Mouse (Mus musculus): Measurements from ENCODE around the gene Numb.
A peak's percentile ranks its signal among the peaks of the same experiment; 100 is the strongest.
"Not testable (repeated sequence)": the region's sequence is repeated elsewhere in the genome, so short reads cannot be mapped to it uniquely, and the experiment has no call there.

Gene Numb

GRCm38 (mm10) chr12:83921535-83922381, at the start of gene Numb:
Gene Numb (minus strand): TSS chr12:83921934.
- peak; percentile 99 for DNase-seq (ENCODE audit: low read depth, low spot score)

GRCm38 (mm10) chr12:83965235-83965634, 43.5 kb upstream of the Numb start:
- DNase-seq (ENCODE audit: low read depth, low spot score), result no peak

DNA sequence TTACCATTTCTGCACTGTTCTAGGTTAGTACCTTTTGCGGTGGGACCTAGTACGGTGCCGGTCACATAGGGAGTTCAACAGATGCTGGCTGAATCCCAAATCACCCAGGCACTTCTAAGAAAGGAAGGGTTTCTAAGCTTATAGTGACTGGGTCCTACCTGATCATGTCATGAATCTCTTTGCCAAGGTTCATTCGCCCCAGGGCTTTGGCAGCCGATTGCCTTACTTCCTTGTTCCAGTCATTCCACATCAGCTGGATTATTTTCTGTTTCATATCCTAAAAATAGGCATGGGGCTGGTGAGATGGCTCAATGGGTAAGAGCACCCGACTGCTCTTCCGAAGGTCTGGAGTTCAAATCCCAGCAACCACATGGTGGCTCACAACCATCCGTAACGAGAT, 36.5 kb upstream of the Numb start:
- no peak for DNase-seq (ENCODE audit: low read depth, low spot score)

DNA sequence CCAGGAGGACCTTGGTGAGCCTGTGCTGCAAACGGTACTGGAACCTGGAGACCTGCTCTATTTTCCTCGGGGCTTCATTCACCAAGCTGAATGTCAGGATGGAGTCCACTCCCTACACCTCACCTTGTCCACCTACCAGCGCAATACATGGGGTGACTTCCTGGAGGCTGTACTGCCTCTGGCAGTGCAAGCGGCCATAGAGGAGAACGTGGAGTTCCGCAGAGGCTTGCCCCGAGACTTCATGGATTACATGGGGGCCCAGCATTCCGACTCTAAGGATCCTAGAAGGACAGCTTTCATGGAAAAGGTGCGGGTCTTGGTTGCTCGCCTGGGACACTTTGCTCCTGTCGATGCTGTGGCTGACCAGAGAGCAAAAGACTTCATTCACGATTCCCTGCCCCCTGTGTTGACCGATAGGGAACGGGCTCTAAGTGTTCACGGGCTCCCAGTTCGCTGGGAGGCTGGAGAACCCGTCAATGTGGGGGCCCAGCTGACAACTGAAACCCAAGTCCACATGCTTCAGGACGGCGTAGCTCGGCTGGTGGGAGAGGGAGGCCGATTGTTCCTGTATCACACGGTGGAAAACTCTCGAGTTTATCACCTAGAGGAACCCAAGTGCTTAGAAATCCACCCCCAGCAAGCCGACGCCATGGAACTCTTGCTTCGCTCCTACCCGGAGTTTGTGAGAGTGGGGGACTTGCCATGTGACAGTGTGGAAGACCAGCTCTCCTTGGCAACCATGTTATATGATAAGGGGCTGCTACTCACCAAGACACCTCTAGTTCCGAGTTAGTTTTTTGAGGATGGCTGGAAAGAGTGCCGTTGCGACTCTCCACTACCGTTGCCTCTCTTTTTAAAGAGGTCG, 30.2 kb upstream of the Numb start:
- no peak for DNase-seq (ENCODE audit: low read depth, low spot score)

- DNase-seq (ENCODE audit: low read depth, low spot score), result peak; percentile 67
These were observed 29.3 kb upstream of the Numb start for GRCm38 (mm10) chr12:83950840-83951701.

GRCm38 (mm10) chr12:83950493-83950839, 28.7 kb upstream of the Numb start, which contains the start of gene Riox1:
Gene Riox1 (plus strand): TSS chr12:83950608.
- DNase-seq (ENCODE audit: low read depth, low spot score), result peak; percentile 88

DNA sequence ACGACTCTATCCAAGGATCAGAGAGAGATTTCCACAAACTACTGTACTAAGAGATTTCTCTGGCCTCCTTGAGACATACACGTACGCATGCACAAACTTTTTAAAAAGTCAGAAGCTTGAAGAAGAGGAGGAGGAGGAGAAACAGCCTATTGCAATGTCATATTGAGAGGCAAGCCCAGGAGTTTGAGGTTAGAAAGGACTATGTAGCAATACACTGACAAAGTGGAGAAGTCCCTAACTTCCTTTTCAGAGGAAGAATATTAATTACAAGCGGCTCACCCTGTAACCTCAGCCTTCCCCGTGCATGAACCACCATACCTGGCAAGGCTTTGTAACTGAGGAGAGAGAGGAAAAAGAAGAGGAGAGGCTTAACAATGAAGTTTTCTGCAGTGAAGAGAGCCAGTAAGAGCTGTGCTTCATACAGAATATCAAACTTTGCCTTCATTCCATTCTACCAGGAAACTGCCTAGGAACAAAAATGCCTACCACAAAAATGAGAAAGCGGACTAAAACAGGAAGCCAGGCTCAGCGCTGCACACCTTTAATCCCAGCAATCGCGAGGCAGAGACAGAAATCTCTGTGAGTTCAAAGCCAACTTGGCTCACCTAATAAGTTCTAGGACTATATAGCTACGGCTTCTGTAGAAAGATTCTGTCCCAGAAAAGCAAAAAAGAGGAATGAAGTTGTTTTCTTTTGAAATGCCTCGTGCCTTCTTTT, 28.2 kb upstream of the Numb start:
- no peak for DNase-seq (ENCODE audit: low read depth, low spot score)

- DNase-seq (ENCODE audit: low read depth, low spot score), result peak; percentile 57
These were observed 27.3 kb upstream of the Numb start for GRCm38 (mm10) chr12:83949043-83949442.

- DNase-seq (ENCODE audit: low read depth, low spot score), result no peak
These were observed 25.6 kb upstream of the Numb start for GRCm38 (mm10) chr12:83947260-83947811.

DNA sequence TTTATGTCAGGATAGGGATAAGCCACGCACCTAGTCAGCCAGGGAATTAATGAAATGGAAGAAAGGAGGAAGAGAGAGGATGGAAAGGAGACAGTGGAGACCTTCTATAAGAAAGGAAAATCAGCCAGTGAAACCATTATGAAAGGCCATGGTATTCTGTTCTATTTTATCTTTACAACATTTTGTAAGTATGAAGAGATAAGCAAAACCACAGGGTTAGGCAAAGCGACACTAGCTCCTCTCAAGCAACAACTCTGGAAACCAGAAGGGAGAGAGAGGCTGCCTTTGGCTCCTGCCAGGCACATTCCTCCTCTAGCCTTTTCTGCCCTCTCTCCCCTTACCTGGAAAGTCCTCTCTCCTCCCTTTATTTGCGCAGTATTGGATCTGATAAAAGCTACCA, 20.2 kb upstream of the Numb start:
- no peak for DNase-seq (ENCODE audit: low read depth, low spot score)

- no peak for DNase-seq (ENCODE audit: low read depth, low spot score)
These were observed 18.3 kb upstream of the Numb start for GRCm38 (mm10) chr12:83940031-83940430.

- no peak for DNase-seq (ENCODE audit: low read depth, low spot score)
These were observed 17.6 kb upstream of the Numb start for GRCm38 (mm10) chr12:83939332-83939731.

GRCm38 (mm10) chr12:83938592-83938991, 16.9 kb upstream of the Numb start:
- DNase-seq (ENCODE audit: low read depth, low spot score), result not testable (repeated sequence)

GRCm38 (mm10) chr12:83937600-83937999, 15.9 kb upstream of the Numb start:
- no peak for DNase-seq (ENCODE audit: low read depth, low spot score)

DNA sequence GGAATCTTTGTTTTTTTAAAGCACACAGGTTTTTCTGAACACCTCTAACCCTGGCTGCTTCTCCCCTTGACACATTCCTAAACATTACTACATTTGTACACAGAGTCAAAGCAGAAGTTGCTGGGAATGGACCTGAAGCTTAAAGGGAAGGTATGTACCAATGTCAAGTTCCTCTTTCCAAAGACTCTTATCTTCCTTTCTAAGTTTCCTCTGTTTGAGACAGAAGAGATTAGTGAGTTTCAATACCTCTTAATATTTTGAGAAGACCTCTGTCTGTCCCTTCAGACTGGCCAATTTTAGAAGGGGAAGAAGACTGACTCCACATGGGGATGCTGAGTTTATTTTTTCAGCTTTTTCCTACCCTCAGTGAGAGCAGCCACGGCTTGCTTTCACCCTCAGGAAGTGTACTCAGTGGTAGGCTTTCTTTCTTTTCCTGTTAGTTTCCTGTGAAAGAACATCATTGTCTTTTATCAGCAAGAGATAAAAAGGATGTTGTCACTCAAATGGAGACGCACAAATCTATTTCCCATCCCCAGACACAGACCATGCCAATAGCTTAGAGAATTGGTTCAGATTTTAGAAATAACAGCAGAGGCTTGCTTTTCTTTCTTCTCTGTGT, 7.6 kb upstream of the Numb start:
- peak; percentile 56 for DNase-seq (ENCODE audit: low read depth, low spot score)

- no peak for DNase-seq (ENCODE audit: low read depth, low spot score)
These were observed 6.0 kb upstream of the Numb start for GRCm38 (mm10) chr12:83927747-83928146.

DNA sequence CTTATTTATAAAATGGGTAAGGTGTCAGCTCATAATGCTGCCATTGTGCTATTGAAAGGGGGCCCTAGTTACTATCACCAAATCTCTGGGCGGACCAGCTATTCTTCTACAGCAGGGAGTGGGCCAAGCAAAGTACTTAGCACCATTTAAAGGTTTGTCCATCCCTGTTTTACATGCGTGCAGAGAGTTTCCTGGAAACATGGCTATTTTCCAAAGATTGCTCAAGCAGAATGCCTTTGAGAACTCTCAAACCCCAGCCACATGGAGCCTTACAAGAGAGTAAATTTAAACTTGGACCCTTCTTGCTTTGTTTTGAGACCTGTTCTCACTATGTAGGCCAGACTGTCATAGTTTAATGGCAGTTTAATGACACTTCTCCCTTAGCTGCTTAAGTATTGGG, 4.3 kb upstream of the Numb start:
- no peak for DNase-seq (ENCODE audit: low read depth, low spot score)

DNA sequence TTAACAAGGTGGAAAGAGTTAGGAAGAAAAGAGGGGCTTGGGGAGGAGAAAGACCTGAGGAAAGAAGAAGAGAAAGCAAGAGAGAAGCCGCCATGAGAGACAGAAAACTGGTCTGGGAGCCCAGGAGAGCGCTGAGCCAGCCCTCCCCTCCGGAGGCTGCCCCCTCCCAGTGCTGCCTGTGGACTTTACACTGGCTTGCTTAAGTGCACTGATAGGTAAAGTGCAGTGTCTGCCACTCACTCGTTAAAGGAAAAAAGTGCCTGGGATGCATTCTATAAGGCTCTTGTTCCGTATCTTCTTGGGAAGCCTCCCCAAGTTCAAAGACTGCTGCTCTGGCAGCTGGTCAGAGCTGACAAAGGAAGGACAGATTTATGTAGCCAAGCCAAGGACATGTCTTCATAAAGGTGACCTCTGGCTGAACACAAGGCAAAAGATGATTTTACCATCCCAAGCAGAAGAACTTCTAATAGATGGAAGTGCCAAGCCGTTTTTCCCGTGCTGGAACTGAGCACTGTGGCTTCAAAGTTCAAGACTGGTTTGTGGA, 3.5 kb upstream of the Numb start:
- no peak for DNase-seq (ENCODE audit: low read depth, low spot score)

DNA sequence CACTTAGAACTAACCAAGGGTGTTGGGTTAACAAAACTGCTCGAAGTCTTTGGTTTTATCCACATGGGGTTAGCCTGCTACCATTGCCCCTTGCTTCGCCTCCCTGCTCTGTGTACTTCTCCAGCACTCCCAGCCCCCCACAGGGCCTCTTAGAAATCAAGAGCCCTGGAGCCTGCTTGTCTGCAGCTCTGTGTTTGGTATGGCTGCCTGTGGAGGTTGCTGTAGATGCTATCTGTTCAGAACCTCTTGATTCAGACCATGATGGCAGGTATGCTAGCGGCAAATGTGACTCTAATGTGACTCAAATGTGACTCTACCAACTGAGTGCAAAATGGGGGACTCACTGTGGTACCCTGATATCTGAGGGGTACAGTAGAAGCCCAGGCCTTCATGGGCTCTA, 2.6 kb upstream of the Numb start:
- no peak for DNase-seq (ENCODE audit: low read depth, low spot score)

GRCm38 (mm10) chr12:83923486-83923859, 1.7 kb upstream of the Numb start:
- DNase-seq (ENCODE audit: low read depth, low spot score), result no peak

All from A20 (cell line).